Mouse (Mus musculus) brain, adult 2 months (tissue): Measurements from ENCODE around the gene Rbks.

Experiments
- DNase-seq: peaks from one replicate; pipeline ENCODE4 v3.0.0; 2011; ENCODE audit warnings: low read depth, low spot score

The Rbks gene

DNA sequence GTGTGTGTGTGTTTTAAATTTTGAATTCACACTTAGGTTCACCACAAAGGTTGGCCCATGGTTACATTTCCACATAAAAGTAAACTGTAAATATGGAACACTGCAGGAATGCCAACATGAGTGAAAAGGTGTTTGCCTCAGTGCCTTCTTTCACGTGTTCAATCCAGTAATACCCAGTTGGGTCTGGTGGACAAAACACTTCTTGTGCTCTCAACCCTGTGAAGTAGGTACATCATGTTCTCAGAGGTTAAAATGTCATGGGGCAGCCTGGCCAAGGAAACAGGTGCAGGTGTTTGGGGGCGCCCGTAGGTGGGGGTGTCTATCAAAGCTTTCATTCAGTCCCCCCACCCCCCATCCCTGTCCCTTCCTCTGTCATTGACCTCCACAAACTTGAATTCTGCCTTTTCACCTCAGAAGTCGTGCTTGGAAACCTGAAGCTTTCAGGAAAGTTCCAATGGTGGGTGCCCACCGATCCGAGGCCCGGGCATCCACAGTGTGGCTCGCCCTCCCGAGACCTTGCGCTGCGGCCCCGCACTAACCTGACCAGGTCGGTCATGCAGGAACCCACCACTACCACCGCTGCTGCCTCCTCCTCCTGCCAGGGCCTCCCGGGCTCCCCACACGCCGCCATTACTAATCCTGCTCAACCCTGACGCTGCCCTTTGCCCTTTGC, at the start of gene Rbks:
Rbks (minus strand) TSS at position 657 of the 673 bp plus-strand sequence.
- DNase-seq, result no peak

DNA sequence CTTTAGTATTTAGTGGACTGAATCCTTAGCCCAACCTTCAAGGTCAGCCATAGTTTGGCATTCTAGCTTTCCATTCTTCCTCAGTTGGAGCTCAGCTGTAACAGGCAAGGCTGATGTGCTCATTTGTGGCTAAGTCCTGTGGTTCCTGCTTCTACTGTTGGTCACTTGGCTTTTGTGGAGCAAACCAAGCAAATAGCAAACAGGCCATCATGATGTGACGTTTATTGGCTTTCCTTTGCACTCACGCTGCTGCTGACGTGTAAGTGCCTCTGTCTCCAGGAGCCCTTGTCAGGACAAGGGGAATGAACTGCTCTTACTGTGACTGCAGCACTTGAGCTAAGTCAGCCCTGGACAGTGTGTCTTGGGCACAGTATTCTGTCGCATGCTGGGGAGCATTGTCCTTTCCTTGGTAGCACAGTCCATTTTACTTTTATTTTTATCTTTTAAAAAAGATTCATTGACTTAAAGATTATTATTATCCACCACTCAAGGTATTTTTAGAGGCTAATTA, 45.1 kb upstream of the Rbks start:
- no peak for DNase-seq

- no peak for DNase-seq
Measured at GRCm38 (mm10) chr5:31741931-31742330, 44.5 kb upstream of the Rbks start.

- no peak for DNase-seq
Measured at GRCm38 (mm10) chr5:31732644-31733338, 35.4 kb upstream of the Rbks start.

- DNase-seq, result no peak
Measured at GRCm38 (mm10) chr5:31727456-31727855, 30.0 kb upstream of the Rbks start.

DNA sequence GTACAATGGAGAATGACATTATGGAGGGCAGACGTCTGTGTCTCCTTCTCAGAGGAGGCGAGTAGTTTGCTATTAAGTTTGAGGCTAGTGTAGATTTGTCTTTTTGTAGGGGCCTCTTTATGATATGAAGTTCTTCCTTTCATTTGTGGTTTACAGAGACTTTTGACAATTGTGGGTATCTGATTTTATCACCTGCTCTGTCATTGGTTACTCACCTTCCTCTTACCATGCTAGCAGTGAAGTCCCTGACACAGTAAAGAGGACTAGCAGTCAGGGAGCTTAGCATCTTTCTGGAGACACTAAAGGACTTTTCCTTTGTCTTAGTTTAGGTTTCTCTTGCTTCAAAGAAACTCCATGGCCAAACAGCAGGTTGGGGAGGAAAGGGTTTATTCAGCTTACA, 28.5 kb upstream of the Rbks start:
- DNase-seq, result no peak

DNA sequence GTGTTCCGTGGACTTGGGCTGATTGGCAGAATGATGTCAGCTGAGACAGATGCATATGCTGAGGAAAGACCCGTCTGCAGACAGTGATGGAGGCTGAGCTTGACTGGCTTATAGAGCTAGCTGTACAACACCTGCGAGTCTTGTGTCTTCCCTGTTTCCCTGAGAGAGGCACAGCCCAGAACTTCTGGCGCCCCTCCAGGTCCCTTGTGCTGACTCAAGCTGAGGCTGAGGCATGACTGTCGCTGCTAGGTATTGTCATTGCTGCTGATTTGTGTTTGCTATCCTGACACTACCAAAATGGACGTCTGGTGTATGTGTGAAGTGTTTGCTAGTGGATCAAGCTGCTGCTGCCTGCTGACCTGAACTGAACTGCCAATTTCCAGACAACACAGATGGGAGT, 27.1 kb upstream of the Rbks start:
- peak; percentile 24 for DNase-seq

DNA sequence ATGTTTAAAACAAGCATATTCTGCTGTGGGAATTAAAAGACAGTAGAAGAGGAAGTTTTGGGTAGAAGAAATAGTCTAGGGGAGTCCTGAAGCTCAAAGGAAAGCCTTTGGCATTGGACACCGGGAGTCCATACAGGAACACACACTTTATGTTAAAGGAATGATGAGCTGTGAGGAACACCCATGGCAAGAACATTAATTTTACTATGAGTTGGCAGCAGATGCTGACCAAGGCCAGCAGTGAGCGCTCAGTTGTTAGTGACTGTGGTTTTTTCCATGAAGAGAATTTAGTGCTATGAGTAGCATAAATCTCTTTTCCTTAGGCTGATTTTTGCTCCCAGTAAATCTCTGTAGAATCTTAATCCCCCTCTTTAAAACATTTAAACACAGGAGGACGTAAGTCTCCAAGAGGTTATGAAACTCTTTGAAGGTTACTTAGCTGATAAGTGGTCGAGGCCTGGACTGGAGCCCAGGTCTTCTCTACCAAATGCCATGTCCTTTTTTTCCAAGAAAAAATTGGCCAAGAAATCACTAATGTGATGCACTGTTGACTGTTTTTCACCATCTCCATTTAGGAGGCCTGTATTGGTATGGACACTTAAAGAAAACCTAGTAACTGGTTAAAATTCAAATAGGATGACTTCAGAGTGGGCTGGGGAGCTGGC, 18.2 kb upstream of the Rbks start:
- no peak for DNase-seq

GRCm38 (mm10) chr5:31713841-31714264, 16.4 kb upstream of the Rbks start:
- no peak for DNase-seq

DNA sequence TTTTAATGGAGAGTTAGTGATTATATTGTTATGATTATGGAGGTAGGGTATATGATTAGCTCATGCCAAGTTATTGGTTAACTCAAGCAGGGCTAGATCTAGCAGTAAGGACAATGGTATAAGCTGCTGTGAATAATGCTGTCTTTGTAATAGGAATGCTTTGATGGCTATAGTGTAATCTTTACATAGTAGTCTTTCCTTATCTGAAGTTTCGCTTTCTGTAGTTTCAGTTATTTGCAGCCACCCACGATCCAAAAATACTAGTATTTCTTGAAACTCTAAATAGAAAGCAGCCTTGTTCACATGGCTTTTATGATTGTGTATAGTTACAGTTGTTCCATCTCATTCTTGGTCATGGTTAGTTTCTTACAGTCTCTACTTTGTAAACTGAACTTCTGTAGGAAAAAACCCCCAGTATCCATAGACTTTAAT, 15.9 kb upstream of the Rbks start:
- no peak for DNase-seq

DNA sequence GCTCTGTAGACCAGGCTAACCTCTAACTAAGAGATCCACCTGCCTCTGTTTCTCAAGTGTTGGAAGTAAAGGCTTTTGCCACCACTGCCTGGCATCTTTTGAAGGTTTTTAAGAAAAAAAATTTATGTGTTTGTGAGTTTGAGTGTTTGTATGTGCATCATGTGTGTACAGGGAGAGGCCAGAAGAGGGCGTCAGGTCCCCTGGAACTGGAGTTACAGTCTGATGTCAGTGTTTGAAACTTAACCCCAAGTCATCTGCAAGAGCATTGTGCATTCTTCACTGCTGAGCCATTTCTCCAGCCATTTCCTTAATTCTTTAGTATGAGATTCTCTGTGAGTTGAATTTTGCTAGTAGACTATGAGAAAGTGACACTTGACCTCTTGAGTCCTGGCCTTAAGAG, 12.0 kb upstream of the Rbks start:
- DNase-seq, result no peak

DNA sequence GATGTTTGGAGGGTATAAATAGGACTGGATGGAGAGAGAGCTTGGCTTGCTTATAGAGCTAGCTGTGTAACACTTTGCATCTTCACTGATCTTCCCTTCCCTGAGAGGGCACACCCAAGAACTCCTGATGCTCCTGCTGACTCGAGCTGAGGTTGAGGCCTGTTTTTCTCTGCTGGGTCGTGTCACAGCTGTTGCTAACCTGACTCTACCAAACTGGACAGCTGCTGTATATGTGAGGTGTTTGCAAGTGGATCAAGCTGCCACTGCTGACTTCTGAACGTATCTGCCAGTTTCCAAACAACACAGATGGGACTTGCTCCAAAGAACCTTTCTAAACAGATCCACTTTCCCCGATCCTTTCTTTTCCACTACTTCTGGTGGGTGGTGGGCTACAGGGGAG, 9.4 kb upstream of the Rbks start:
- DNase-seq, result no peak

GRCm38 (mm10) chr5:31704971-31705370, 7.5 kb upstream of the Rbks start:
- peak; percentile 92 for DNase-seq

DNA sequence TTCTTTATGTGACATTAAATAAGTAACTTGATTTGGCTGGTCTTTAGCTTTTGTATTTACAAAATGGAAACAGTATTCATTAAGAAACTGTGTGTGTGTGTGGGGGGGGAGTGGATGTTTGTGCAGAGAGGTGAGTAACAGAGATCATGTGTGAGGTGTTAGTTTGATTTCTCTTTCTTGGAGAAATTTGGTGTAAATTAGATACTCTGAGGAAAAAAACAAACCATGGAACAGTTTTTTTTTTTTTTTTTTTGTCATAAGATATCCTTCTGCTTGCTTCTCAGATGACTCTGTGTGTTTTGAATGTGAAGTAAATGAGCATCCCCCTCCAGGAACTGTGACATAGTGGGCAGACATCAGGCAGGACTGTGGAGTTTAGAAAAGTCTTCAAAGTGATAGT, 2.0 kb upstream of the Rbks start:
- DNase-seq, result no peak

GRCm38 (mm10) chr5:31698931-31699330, 1.5 kb upstream of the Rbks start:
- no peak for DNase-seq

DNA sequence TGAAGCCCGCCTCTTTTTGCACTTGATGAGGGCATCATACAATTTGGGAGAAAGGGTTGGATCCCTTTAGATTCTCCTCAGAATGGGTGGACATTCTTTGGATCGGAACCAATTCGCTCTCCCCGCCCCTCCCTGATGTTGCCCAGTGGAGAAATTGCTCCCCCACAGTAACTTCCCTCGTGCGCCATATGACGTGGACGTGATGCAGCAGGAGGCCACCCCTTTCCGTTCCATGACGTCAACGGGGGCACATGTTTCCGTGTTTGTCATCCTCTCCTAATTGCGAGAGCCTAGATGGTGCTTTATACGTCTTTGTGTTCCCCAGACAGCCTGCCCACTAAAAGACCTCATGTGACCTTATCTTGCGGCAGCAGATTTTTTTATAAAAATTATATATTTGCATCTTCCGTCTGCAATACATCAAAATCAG, 885 bp upstream of the Rbks start:
- peak; percentile 96 for DNase-seq

DNA sequence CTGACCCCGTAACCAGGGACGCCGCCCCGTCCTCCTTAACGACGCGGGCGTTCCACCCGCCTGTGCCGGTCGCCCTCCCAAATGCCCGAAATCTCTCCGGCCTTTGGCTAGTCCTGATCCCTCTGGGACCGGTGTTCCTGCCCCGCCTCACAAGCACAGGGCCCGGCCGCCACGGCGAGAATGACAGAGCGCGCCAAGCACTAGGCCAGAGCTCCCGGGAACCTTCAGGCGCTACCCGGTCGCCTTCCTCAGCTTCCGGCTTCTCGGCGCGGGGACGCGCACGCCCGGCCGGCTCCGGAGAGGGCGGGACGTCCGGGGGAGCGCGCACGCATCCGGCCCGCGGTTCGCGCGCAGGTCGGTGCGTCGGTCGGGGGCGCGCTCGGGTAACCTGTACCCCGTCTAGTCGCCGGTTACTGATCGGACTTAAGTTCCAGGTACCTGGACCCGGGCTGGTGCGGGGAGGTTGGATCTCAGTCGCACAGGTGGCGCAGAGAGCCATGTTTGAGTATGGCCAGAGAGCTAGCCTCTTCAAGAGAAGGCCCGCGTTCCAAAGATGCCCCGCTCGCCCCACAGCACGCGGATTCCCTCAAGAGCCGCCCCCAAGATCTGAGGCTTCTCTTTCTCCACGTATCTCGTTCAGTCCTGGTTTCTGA, 343 bp upstream of the Rbks start, which contains the start of gene Babam2:
Babam2 (plus strand) TSS at position 41 of the 653 bp plus-strand sequence.
- peak; percentile 96 for DNase-seq

GRCm38 (mm10) chr5:31693191-31693590, 4.2 kb downstream of the Rbks start:
- no peak for DNase-seq

DNA sequence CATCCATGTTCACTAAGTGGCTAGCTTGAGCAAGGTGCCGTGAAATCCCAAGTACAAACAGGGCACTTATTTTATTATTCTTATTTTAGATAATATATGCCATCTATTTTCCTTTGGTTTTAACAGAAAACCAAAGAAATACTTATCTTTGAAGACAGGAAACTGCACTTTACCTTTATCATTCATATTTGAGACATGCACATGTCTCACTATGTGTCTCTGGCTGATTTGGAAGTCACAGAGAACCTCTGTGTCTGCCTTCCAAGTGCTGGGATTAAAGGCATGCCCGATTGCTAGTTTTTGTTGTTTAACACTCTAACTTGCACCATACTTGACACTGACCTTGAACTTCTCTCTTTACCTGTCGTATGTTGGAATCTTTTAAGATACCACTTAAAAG, 9.5 kb downstream of the Rbks start:
- DNase-seq, result no peak

DNA sequence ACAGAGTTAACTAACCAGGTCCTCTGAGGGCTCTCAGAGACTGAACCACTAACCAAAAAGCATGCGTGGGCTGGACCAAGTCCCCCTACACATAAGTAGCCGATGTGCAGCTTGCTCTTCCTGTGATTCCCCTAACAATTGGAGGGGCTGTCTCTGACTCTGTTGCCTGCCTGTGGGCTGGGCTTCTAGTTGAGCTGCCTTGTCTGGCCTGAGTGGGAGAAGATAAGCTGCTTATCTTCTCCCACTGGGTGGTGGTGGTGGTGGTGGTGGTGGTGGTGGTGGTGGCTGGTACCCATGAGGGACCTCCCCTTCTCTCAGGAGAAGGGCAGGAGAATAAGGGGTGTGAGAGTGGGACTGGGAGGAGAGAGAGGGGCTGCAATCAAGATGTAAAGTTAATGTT, 11.4 kb downstream of the Rbks start:
- no peak for DNase-seq

- no peak for DNase-seq
Measured at GRCm38 (mm10) chr5:31682305-31682704, 15.1 kb downstream of the Rbks start.

- DNase-seq, result no peak
Measured at GRCm38 (mm10) chr5:31680183-31680582, 17.2 kb downstream of the Rbks start.
